Mouse (Mus musculus) c-Kit-positive CD71-positive TER-119-positive erythroid progenitor cells, embryonic 14.5 days (primary cell): ENCODE results near the gene Stk40.
A peak's percentile ranks its signal among the peaks of the same experiment; 100 is the strongest.

Source experiments
- DNase-seq: peaks from one replicate; pipeline ENCODE4 v3.0.0-alpha.2; 2013; ENCODE audit warnings: low spot score

Gene Stk40

GRCm38 (mm10) chr4:126097711-126098253 lies 6.0 kb upstream of the Stk40 start:
- no peak for DNase-seq

- peak; percentile 53 for DNase-seq
Measured at GRCm38 (mm10) chr4:126099365-126099764, 4.4 kb upstream of the Stk40 start.

GRCm38 (mm10) chr4:126100764-126101163 lies 3.0 kb upstream of the Stk40 start:
- DNase-seq = no peak

- DNase-seq = peak; percentile 65
Measured at GRCm38 (mm10) chr4:126102061-126102841, 1.5 kb upstream of the Stk40 start.

- DNase-seq = peak; percentile 94
Measured at GRCm38 (mm10) chr4:126103057-126103581, 638 bp upstream of the Stk40 start.

- DNase-seq = no peak
Measured at GRCm38 (mm10) chr4:126104261-126105075, 711 bp downstream of the Stk40 start.

GRCm38 (mm10) chr4:126105131-126105783 lies 1.5 kb downstream of the Stk40 start:
- no peak for DNase-seq

- no peak for DNase-seq
Measured at GRCm38 (mm10) chr4:126108061-126108740, 4.4 kb downstream of the Stk40 start.

- no peak for DNase-seq
Measured at GRCm38 (mm10) chr4:126109613-126110373, 6.0 kb downstream of the Stk40 start.

- no peak for DNase-seq
Measured at GRCm38 (mm10) chr4:126110374-126111152, 6.8 kb downstream of the Stk40 start.

GRCm38 (mm10) chr4:126111153-126111549 lies 7.4 kb downstream of the Stk40 start:
- DNase-seq = no peak

GRCm38 (mm10) chr4:126113243-126113642 lies 9.5 kb downstream of the Stk40 start:
- DNase-seq = no peak

GRCm38 (mm10) chr4:126113943-126114342 lies 10.2 kb downstream of the Stk40 start:
- peak; percentile 37 for DNase-seq

- DNase-seq = no peak
Measured at GRCm38 (mm10) chr4:126115411-126115810, 11.7 kb downstream of the Stk40 start.

- DNase-seq = no peak
Measured at GRCm38 (mm10) chr4:126115871-126116521, 12.2 kb downstream of the Stk40 start.

- DNase-seq = no peak
Measured at GRCm38 (mm10) chr4:126117116-126117515, 13.4 kb downstream of the Stk40 start.

GRCm38 (mm10) chr4:126118651-126119050 lies 14.9 kb downstream of the Stk40 start:
- no peak for DNase-seq

GRCm38 (mm10) chr4:126119051-126119450 lies 15.3 kb downstream of the Stk40 start:
- no peak for DNase-seq

GRCm38 (mm10) chr4:126120052-126120451 lies 16.3 kb downstream of the Stk40 start:
- DNase-seq = no peak
